Mouse (Mus musculus) MEL (cell line): ENCODE measurements around the gene Rpl26. TPM values are rescaled to one million over a fixed set of nuclear protein-coding genes. Genes with fewer than 3 reads are reported as not detected.
A peak's percentile ranks its signal among the peaks of the same experiment; 100 is the strongest.

ENCODE experiments used
- DNase-seq: peaks from one replicate; pipeline ENCODE4 v3.0.0; 2011; ENCODE audit warnings: low read depth, low spot score
- H3K27ac ChIP-seq: 2 replicates; pipeline ENCODE4 v1.5.1; 2012; ENCODE audit warnings: low read depth, mild to moderate bottlenecking, control low read depth, low read length, moderate library complexity; ENCODE audit not compliant: control insufficient read depth
- H3K27me3 ChIP-seq, 2 experiments: fragments of 150-350 bp in 1 of 2; sonication (generic) in 1 of 2; 2 replicates each; pipeline ENCODE4 v1.6.1; 2012; ENCODE audit warnings: low read length in 2 of 2, mild to moderate bottlenecking in 2 of 2, improper control_type of control experiment in 1 of 2, moderate library complexity in 1 of 2; ENCODE audit not compliant: insufficient read depth in 2 of 2, control insufficient read depth in 1 of 2
- H3K36me3 ChIP-seq, 2 experiments: 2 replicates each; pipeline ENCODE4 v1.6.1; 2012 to 2014; ENCODE audit warnings: low read length in 2 of 2, improper control_type of control experiment in 1 of 2, inconsistent platforms in 1 of 2, mild to moderate bottlenecking in 1 of 2; ENCODE audit not compliant: insufficient read depth in 2 of 2, control insufficient read depth in 1 of 2
- H3K4me1 ChIP-seq, 2 experiments: fragments of 150-350 bp in 1 of 2; sonication (generic) in 1 of 2; 2 replicates each; pipeline ENCODE4 v1.6.1; 2012; ENCODE audit warnings: low read length in 2 of 2, improper control_type of control experiment in 1 of 2, mild to moderate bottlenecking in 1 of 2; ENCODE audit not compliant: insufficient read depth in 2 of 2, control insufficient read depth in 1 of 2
- H3K4me3 ChIP-seq, 2 experiments: fragments of 150-350 bp in 1 of 2; sonication (generic) in 1 of 2; 2 replicates each; pipeline ENCODE4 v1.5.1; 2012; ENCODE audit warnings: low read depth in 2 of 2, low read length in 2 of 2, mild to moderate bottlenecking in 2 of 2, moderate library complexity in 2 of 2, control low read depth in 1 of 2, improper control_type of control experiment in 1 of 2; ENCODE audit not compliant: control insufficient read depth in 1 of 2, insufficient read depth in 1 of 2
- H3K79me2 ChIP-seq: 2 replicates; pipeline ENCODE4 v1.6.1; 2012; ENCODE audit warnings: mild to moderate bottlenecking, low read length, moderate library complexity; ENCODE audit not compliant: control insufficient read depth, poor library complexity, insufficient read depth
- H3K9ac ChIP-seq: 2 replicates; pipeline ENCODE4 v1.6.1; 2012; ENCODE audit warnings: low read depth, mild to moderate bottlenecking, control low read depth, low read length, moderate library complexity; ENCODE audit not compliant: control insufficient read depth, poor library complexity, severe bottlenecking
- H3K9me3 ChIP-seq: fragments of 150-350 bp; sonication (generic); replicated peaks from 2 replicates; pipeline ENCODE4 v1.6.1; 2012; ENCODE audit warnings: mild to moderate bottlenecking, low read length, improper control_type of control experiment, moderate library complexity; ENCODE audit not compliant: insufficient read depth
- BHLHE40 ChIP-seq: IDR thresholded peaks from 2 replicates; pipeline ENCODE4 v1.6.1; 2012; ENCODE audit warnings: low read depth, mild to moderate bottlenecking, inconsistent platforms, low read length, improper control_type of control experiment, borderline replicate concordance
- CHD1 ChIP-seq: IDR thresholded peaks from 2 replicates; pipeline ENCODE4 v1.6.1; 2012; ENCODE audit warnings: low read depth, mild to moderate bottlenecking, inconsistent platforms, low read length, improper control_type of control experiment
- E2F4 ChIP-seq: IDR thresholded peaks from 2 replicates; pipeline ENCODE4 v1.6.1; 2011; ENCODE audit warnings: low read depth, low read length, improper control_type of control experiment, borderline replicate concordance
- ELF1 ChIP-seq: IDR thresholded peaks from 2 replicates; pipeline ENCODE4 v1.6.1; 2014; ENCODE audit warnings: low read depth, mild to moderate bottlenecking, inconsistent platforms, low read length, improper control_type of control experiment, moderate library complexity
- EP300 ChIP-seq, 2 experiments: IDR thresholded peaks; 2 replicates each; pipeline ENCODE4 v1.6.1; 2011; ENCODE audit warnings: improper control_type of control experiment in 2 of 2, low read length in 2 of 2, low read depth in 1 of 2, mild to moderate bottlenecking in 1 of 2
- GABPA ChIP-seq: IDR thresholded peaks from 2 replicates; pipeline ENCODE4 v1.6.1; 2012; ENCODE audit warnings: low read depth, mild to moderate bottlenecking, inconsistent platforms, low read length, improper control_type of control experiment, moderate library complexity
- GATA1 ChIP-seq: IDR thresholded peaks from 2 replicates; pipeline ENCODE4 v1.6.1; 2011; ENCODE audit warnings: low read depth, low read length, improper control_type of control experiment
- MAFK ChIP-seq: IDR thresholded peaks from 2 replicates; pipeline ENCODE4 v1.6.1; 2011; ENCODE audit warnings: low read depth, mild to moderate bottlenecking, low read length, improper control_type of control experiment, borderline replicate concordance
- MAX ChIP-seq: IDR thresholded peaks from 2 replicates; pipeline ENCODE4 v1.6.1; 2011; ENCODE audit warnings: low read length, improper control_type of control experiment
- MXI1 ChIP-seq: IDR thresholded peaks from 2 replicates; pipeline ENCODE4 v1.6.1; 2011; ENCODE audit warnings: mild to moderate bottlenecking, low read depth, low read length, improper control_type of control experiment
- NELFE ChIP-seq: IDR thresholded peaks from 2 replicates; pipeline ENCODE4 v1.6.1; 2011; ENCODE audit warnings: low read depth, low read length, improper control_type of control experiment
- POLR2AphosphoS2 ChIP-seq: IDR thresholded peaks from 2 replicates; pipeline ENCODE4 v1.6.1; 2011; ENCODE audit warnings: low read length, improper control_type of control experiment
- POLR2AphosphoS5 ChIP-seq: IDR thresholded peaks from 2 replicates; pipeline ENCODE4 v1.6.1; 2012; ENCODE audit warnings: low read depth, borderline replicate concordance, mild to moderate bottlenecking, inconsistent platforms, low read length, moderate library complexity, mixed read lengths
- RAD21 ChIP-seq: IDR thresholded peaks from 2 replicates; pipeline ENCODE4 v1.6.1; 2011; ENCODE audit warnings: mild to moderate bottlenecking, low read depth, low read length, improper control_type of control experiment
- RCOR1 ChIP-seq: IDR thresholded peaks from 2 replicates; pipeline ENCODE4 v1.6.1; 2012; ENCODE audit warnings: low read depth, mild to moderate bottlenecking, inconsistent platforms, low read length, improper control_type of control experiment
- SMC3 ChIP-seq: IDR thresholded peaks from 2 replicates; pipeline ENCODE4 v1.6.1; 2011; ENCODE audit warnings: low read depth, low read length, improper control_type of control experiment
- TAL1 ChIP-seq: IDR thresholded peaks from 2 replicates; pipeline ENCODE4 v1.6.1; 2012; ENCODE audit warnings: mild to moderate bottlenecking, inconsistent platforms, low read length, moderate library complexity, mixed read lengths
- TBP ChIP-seq: IDR thresholded peaks from 2 replicates; pipeline ENCODE4 v1.8.0; 2011; ENCODE audit warnings: low read depth, low read length, improper control_type of control experiment
- TCF12 ChIP-seq: IDR thresholded peaks from 2 replicates; pipeline ENCODE4 v1.6.1; 2014; ENCODE audit warnings: low read depth, mild to moderate bottlenecking, inconsistent platforms, low read length, improper control_type of control experiment, moderate library complexity
- UBTF ChIP-seq: IDR thresholded peaks from 2 replicates; pipeline ENCODE4 v1.6.1; 2012; ENCODE audit warnings: low read depth, mild to moderate bottlenecking, inconsistent platforms, low read length, improper control_type of control experiment, moderate library complexity, borderline replicate concordance; ENCODE audit not compliant: insufficient read depth
- ZC3H11A ChIP-seq: IDR thresholded peaks from 2 replicates; pipeline ENCODE4 v1.6.1; 2012; ENCODE audit warnings: low read depth, mild to moderate bottlenecking, inconsistent platforms, low read length, improper control_type of control experiment
- ZKSCAN1 ChIP-seq: IDR thresholded peaks from 2 replicates; pipeline ENCODE4 v1.6.1; 2012; ENCODE audit warnings: low read depth, mild to moderate bottlenecking, inconsistent platforms, low read length, improper control_type of control experiment, moderate library complexity
- ZNF384 ChIP-seq: IDR thresholded peaks from 2 replicates; pipeline ENCODE4 v1.6.1; 2012; ENCODE audit warnings: low read depth, mild to moderate bottlenecking, inconsistent platforms, low read length, improper control_type of control experiment
- polyA plus RNA-seq, 2 experiments: library from polyadenylated mRNA; stranded (reverse) in 1 of 2; unstranded in 1 of 2; fragments of >175 nt in 1 of 2; fragments of >200 nt in 1 of 2; gene quantifications; 2 replicates each; pipeline versions ENCODE4 v1.2.1 to v1.2.4; 2012; ENCODE audit warnings: low replicate concordance in 2 of 2, low read depth in 1 of 2; ENCODE audit not compliant: insufficient read length in 2 of 2, insufficient read depth in 1 of 2, missing spikeins in 1 of 2
- total RNA-seq: library from RNA; depleted of rRNA; stranded (reverse); fragments of 300-350 nt; gene quantifications from 2 replicates; pipeline ENCODE4 v1.2.3, GENCODE M21; 2012

Gene Rpl26
- total and polyA plus RNA-seq, 3 experiments, result 3,167 to 5,512 TPM; not detected in 1

DNA sequence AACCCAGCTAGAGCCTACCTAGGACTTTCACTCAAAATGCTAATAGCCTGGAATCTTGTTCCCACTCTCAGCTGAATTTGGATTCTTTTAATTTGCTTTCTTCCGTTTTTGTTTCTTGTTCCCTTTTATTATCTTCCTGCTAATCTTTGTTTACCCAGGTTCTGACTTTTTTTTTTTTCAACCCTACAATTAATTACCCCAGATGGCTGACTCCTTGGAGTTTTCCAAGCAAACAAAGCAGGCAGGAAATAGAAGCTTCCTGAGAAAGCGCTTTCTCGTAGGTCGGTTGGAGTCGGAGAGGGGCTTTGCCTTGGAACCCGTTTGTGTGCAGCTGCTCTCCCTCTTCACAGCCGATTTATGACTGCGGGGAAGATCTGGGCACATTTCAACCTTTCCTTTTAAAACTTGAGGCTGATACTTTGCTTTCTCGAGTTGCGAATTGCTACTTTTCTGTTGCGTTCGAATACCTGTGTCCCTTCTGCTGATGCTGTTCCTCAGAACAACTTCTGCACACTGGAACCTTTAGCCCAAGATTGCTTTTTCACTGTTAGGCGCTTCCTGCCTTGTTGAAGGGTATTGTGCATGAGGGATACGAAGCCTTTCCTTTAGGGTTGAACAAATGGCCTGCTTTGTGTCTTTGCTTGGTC, 10.3 kb downstream of the Rpl26 start:
- Histone ChIP-seq H3K4me1 (0 out of 4 replicates have a peak, but pooled peaks cover 0 to 3% of the 10 kb centered on the region in 2 experiments), H3K36me3 (no peaks in the 10 kb centered on the region; a peak in 1 of 4 replicates), H3K9ac (no peak overlapping the region), H3K27ac (no peak overlapping the region), H3K4me3 (no peak overlapping the region), H3K27me3 (no peaks in the 10 kb centered on the region; a peak in 1 of 4 replicates), H3K79me2 (no peaks in the 10 kb centered on the region), H3K9me3 (no peaks in the 10 kb centered on the region)
- no peak for DNase-seq
- no peak for TF ChIP-seq POLR2AphosphoS5
- TF ChIP-seq ELF1, result no peak
- no peak for TF ChIP-seq TAL1
- TF ChIP-seq ZNF384, result peak; percentile 84; the same call in 1 of the 2 replicates
- TF ChIP-seq RCOR1, result peak; percentile 49; the same call in 1 of the 2 replicates
- TF ChIP-seq GATA1, result peak; percentile 76
- 0 out of 2 replicates have a peak, but pooled peaks have one; percentile 28 for TF ChIP-seq TCF12
- peak; percentile 29 to 31; a peak in 2 of 4 replicates for TF ChIP-seq EP300 (IDR thresholded peaks at IDR 0.05; ENCODE audit: low read depth in 1 of 2, low read length in 2 of 2)
- TF ChIP-seq TBP, result no peak

DNA sequence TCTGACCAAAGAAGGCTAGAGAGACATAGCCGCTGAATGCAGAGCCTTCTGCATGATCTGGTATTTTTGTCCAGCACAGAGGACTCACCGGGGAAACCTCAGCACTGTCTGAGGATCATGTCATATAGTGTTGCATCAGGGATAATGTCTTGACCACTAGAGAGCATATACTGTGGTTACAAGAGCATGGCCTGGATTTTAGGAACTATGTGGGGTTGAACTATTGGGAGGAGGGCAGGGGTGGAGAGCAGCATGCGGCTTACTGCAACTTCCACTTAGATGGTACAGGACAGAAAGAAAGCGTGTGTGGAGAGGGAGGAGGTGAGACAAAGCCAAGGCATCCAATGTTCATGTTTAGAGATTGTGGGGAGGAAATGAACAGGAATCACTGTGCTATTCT, 13.2 kb downstream of the Rpl26 start:
- no peak for TF ChIP-seq MXI1
- no peak for TF ChIP-seq ZKSCAN1
- TF ChIP-seq RCOR1, result no peak
- no peak for TF ChIP-seq CHD1
- no peak for TF ChIP-seq ZC3H11A
- no peak for TF ChIP-seq MAFK
- TF ChIP-seq UBTF, result no peak
- TF ChIP-seq TCF12, result no peak
- TF ChIP-seq EP300 (IDR thresholded peaks at IDR 0.05; ENCODE audit: low read depth in 1 of 2, low read length in 2 of 2), result no peak
- no peak for TF ChIP-seq RAD21
- TF ChIP-seq SMC3, result no peak
- no peak for TF ChIP-seq NELFE
- TF ChIP-seq E2F4, result no peak
- no peak for TF ChIP-seq POLR2AphosphoS2
- no peak for TF ChIP-seq BHLHE40
- no peak for TF ChIP-seq GABPA
- no peak for TF ChIP-seq MAX
- Histone ChIP-seq H3K9me3 (no peaks in the 10 kb centered on the region), H3K4me3 (no peak overlapping the region), H3K27me3 (peaks cover 0 to 3% of the 10 kb centered on the region in 2 experiments; a peak in 1 of 4 replicates), H3K27ac (no peak overlapping the region), H3K36me3 (no peaks in the 10 kb centered on the region; a peak in 1 of 4 replicates), H3K79me2 (no peaks in the 10 kb centered on the region), H3K4me1 (no peaks in the 10 kb centered on the region), H3K9ac (no peak overlapping the region)
- DNase-seq, result no peak
